Mouse (Mus musculus) hindbrain, postnatal 0 days (tissue): Measurements from ENCODE around the gene Exosc5. TPM values are rescaled to one million over a fixed set of nuclear protein-coding genes. Genes with fewer than 3 reads are reported as not detected.

ENCODE experiments used
- ATAC-seq: fragments of 200-750 bp; cut with Nextera tagmentation; 2 replicates; pipeline ENCODE4 v1.8.0; 2017; ENCODE audit warnings: mild to moderate bottlenecking, moderate TSS enrichment, moderate library complexity
- DNase-seq: peaks from one replicate; pipeline ENCODE4 v3.0.0-alpha.2; 2015; ENCODE audit warnings: low spot score
- H3K27ac ChIP-seq: fragments of 300-500 bp; sonication (generic); 2 replicates; pipeline ENCODE4 v1.5.1; 2014; ENCODE audit warnings: mild to moderate bottlenecking
- H3K27me3 ChIP-seq: fragments of 300-500 bp; sonication (generic); 2 replicates; pipeline ENCODE4 v1.6.1; 2014; ENCODE audit warnings: low read length, mixed read lengths; ENCODE audit not compliant: insufficient read depth
- H3K36me3 ChIP-seq: fragments of 300-500 bp; sonication (generic); 2 replicates; pipeline ENCODE4 v1.6.1; 2014; ENCODE audit warnings: low read length, mixed read lengths; ENCODE audit not compliant: insufficient read depth
- H3K4me1 ChIP-seq: fragments of 300-500 bp; sonication (generic); 2 replicates; pipeline ENCODE4 v1.6.1; 2014; ENCODE audit warnings: antibody characterized with exemption, low read length, mixed read lengths; ENCODE audit not compliant: insufficient read depth
- H3K4me2 ChIP-seq: fragments of 300-500 bp; sonication (generic); 2 replicates; pipeline ENCODE4 v1.6.1; 2014; ENCODE audit warnings: low read depth, mild to moderate bottlenecking, low read length, moderate library complexity, mixed read lengths
- H3K4me3 ChIP-seq: fragments of 300-500 bp; sonication (generic); 2 replicates; pipeline ENCODE4 v1.5.1; 2014; ENCODE audit warnings: low read length
- H3K9ac ChIP-seq: fragments of 300-500 bp; sonication (generic); replicated peaks from 2 replicates; pipeline ENCODE4 v1.6.1; 2014; ENCODE audit warnings: mild to moderate bottlenecking, low read length, moderate library complexity, mixed read lengths
- H3K9me3 ChIP-seq: fragments of 300-500 bp; sonication (generic); 2 replicates; pipeline ENCODE4 v1.6.1; 2016; ENCODE audit warnings: low read length, mixed read lengths
- CTCF ChIP-seq: IDR thresholded peaks from 2 replicates; pipeline ENCODE4 v1.5.1; 2016; ENCODE audit warnings: antibody characterized with exemption, control low read depth, low read depth
- WGBS: fragments of 180-500 bp; shearing (Covaris S2); extraction: QIAGEN DNeasy Blood & Tissue Kit; methylation state at CpG from one replicate; pipeline ENCODE4 v1.1.7; 2014; 5-methylcytosine and 5-hydroxymethylcytosine counted together
- polyA plus RNA-seq: library from polyadenylated mRNA; unstranded; fragments of >200 nt; fragmentation: Nextera tagmentation; extraction: Ambion mirVana; gene quantifications from 2 replicates; pipeline ENCODE4 v1.2.1, GENCODE M21; 2015
- total RNA-seq: library from RNA; depleted of rRNA; stranded (reverse); fragments of >200 nt; gene quantifications from 2 replicates; pipeline ENCODE4 v1.2.3, GENCODE M21; 2014

Exosc5 gene
- total and polyA plus RNA-seq, 2 experiments from 2014 or later = 33.9 to 39.2 TPM

- TF ChIP-seq CTCF = no peak
- no peaks in the 10 kb centered on the region for H3K27me3 ChIP-seq
- H3K4me1 ChIP-seq = no peaks in the 10 kb centered on the region
- H3K4me2 ChIP-seq = no peak overlapping the region
- H3K27ac ChIP-seq = no peak overlapping the region
- no peak overlapping the region for H3K4me3 ChIP-seq
- peaks cover 21% of the 10 kb centered on the region for H3K36me3 ChIP-seq
- H3K9ac ChIP-seq = no peak overlapping the region
- DNase-seq = no peak
- WGBS = 70% methylated on average over 3 of the region's 3 CpGs
- H3K9me3 ChIP-seq = no peaks in the 10 kb centered on the region
- ATAC-seq = no peak
Measured at GRCm38 (mm10) chr7:25636373-25636772, 22.6 kb upstream of the Exosc5 start.

GRCm38 (mm10) chr7:25637099-25637498 lies 21.9 kb upstream of the Exosc5 start:
- no peak for TF ChIP-seq CTCF
- H3K9me3 ChIP-seq = no peaks in the 10 kb centered on the region
- DNase-seq = no peak
- 88% methylated on average over 5 of the region's 5 CpGs for WGBS
- no peak overlapping the region for H3K4me3 ChIP-seq
- peaks cover 18% of the 10 kb centered on the region for H3K36me3 ChIP-seq
- no peaks in the 10 kb centered on the region for H3K4me1 ChIP-seq
- H3K9ac ChIP-seq = no peak overlapping the region
- ATAC-seq = no peak
- no peak overlapping the region for H3K4me2 ChIP-seq
- H3K27me3 ChIP-seq = no peaks in the 10 kb centered on the region
- no peak overlapping the region for H3K27ac ChIP-seq

- H3K4me3 ChIP-seq = no peak overlapping the region
- H3K4me2 ChIP-seq = no peak overlapping the region
- no peak for DNase-seq
- H3K4me1 ChIP-seq = no peaks in the 10 kb centered on the region
- H3K9ac ChIP-seq = no peak overlapping the region
- TF ChIP-seq CTCF = no peak
- no peak for ATAC-seq
- H3K27me3 ChIP-seq = no peaks in the 10 kb centered on the region
- WGBS = 79% methylated on average over 4 of the region's 4 CpGs
- H3K36me3 ChIP-seq = peaks cover 12% of the 10 kb centered on the region; the same call in 1 of the 2 replicates
- no peak overlapping the region for H3K27ac ChIP-seq
- H3K9me3 ChIP-seq = no peaks in the 10 kb centered on the region
Measured at GRCm38 (mm10) chr7:25639754-25640153, 19.2 kb upstream of the Exosc5 start.

GRCm38 (mm10) chr7:25644136-25644535 lies 14.8 kb upstream of the Exosc5 start:
- WGBS = 78% methylated on average over 10 of the region's 10 CpGs
- no peak for TF ChIP-seq CTCF
- H3K4me1 ChIP-seq = no peaks in the 10 kb centered on the region
- ATAC-seq (no peak), DNase-seq (no peak)
- H3K36me3 ChIP-seq = peaks cover 10% of the 10 kb centered on the region; the same call in 1 of the 2 replicates
- H3K4me3 ChIP-seq = no peak overlapping the region
- no peak overlapping the region for H3K27ac ChIP-seq
- H3K9ac ChIP-seq = no peak overlapping the region
- H3K27me3 ChIP-seq = no peaks in the 10 kb centered on the region
- H3K9me3 ChIP-seq = no peaks in the 10 kb centered on the region
- no peak overlapping the region for H3K4me2 ChIP-seq

GRCm38 (mm10) chr7:25644631-25645030 lies 14.3 kb upstream of the Exosc5 start:
- Histone ChIP-seq H3K27me3 (no peaks in the 10 kb centered on the region), H3K9me3 (no peaks in the 10 kb centered on the region), H3K9ac (no peak overlapping the region), H3K4me2 (no peak overlapping the region), H3K4me1 (no peaks in the 10 kb centered on the region), H3K27ac (no peak overlapping the region), H3K36me3 (peaks cover 10% of the 10 kb centered on the region; the same call in 1 of the 2 replicates), H3K4me3 (no peak overlapping the region)
- no peak for TF ChIP-seq CTCF
- ATAC-seq (no peak), DNase-seq (no peak)
- WGBS = 74% methylated on average over 4 of the region's 4 CpGs

GRCm38 (mm10) chr7:25645074-25645473 lies 13.9 kb upstream of the Exosc5 start:
- ATAC-seq (no peak), DNase-seq (no peak)
- 46% methylated on average over 14 of the region's 14 CpGs for WGBS
- no peak for TF ChIP-seq CTCF
- no peak overlapping the region for H3K27ac ChIP-seq
- H3K4me1 ChIP-seq = no peaks in the 10 kb centered on the region
- H3K27me3 ChIP-seq = no peaks in the 10 kb centered on the region
- no peak overlapping the region for H3K9ac ChIP-seq
- H3K4me2 ChIP-seq = no peak overlapping the region
- H3K9me3 ChIP-seq = no peaks in the 10 kb centered on the region
- peaks cover 10% of the 10 kb centered on the region; the same call in 1 of the 2 replicates for H3K36me3 ChIP-seq
- no peak overlapping the region for H3K4me3 ChIP-seq

GRCm38 (mm10) chr7:25647574-25648123 lies 11.3 kb upstream of the Exosc5 start:
- TF ChIP-seq CTCF = no peak

More at GRCm38 (mm10) chr7:25647574-25648123, 11.3 kb upstream of the Exosc5 start:
- Histone ChIP-seq H3K4me2 (no peak overlapping the region), H3K4me1 (no peaks in the 10 kb centered on the region), H3K4me3 (no peak overlapping the region), H3K36me3 (0 out of 2 replicates have a peak, but pooled peaks cover 4% of the 10 kb centered on the region), H3K9me3 (no peaks in the 10 kb centered on the region), H3K27me3 (no peaks in the 10 kb centered on the region), H3K9ac (no peak overlapping the region), H3K27ac (no peak overlapping the region)
- no peak for DNase-seq
- WGBS = 71% methylated on average over 5 of the region's 5 CpGs
- no peak for ATAC-seq
